In the genomic region with DNA sequence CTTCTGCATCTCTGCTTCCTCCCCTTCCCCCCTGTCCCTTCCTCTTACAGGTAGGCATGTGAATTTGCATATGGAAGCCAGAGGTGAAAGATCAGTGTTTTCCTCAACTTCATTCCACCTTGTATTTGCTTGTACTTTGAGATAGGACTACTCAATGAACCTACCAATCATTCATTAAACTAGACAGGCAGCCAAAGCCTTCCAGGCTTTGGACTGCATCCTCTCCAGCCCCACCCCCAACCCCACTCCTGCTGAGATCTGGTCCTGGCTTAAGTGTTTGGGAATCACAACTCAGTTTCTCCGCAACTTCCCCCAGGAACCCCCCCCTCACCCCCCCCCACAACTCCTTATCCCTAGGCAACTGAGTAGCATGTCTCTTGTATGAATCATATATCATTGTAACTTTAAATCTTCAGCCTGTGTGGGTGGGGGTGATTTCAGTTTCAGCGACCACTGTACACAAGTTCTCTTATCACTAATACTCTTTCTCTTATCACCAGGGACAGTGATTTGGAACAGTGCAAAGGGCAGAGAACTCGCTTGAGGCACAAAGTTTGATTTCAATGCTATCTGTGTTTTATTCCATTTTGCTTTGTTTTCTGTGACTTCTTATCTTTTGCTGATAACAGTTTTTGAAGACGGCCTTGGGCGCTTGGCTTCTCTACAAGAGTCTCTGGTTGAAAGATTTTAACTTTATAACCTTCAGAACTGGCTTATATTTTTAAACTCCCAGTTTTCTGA, we compare ENCODE assay signal across 16 mouse cellular contexts. TPM values are rescaled to one million over a fixed set of nuclear protein-coding genes. Genes with fewer than 3 reads are reported as not detected.
DNase-seq lines count a peak whose midpoint lies in the region; ATAC-seq lines count a peak whose summit lies in the region.
"Had no signal": no experiment of that assay in that cellular context is flagged by ENCODE, and none has a peak within 500 bp of the region (broad histone marks: within the 10 kb centered on the region; RNA-seq: fewer than 3 reads in every experiment).

No protein-coding gene starts in this region.

- H3K9me3 ChIP-seq in stomach, embryonic 15.5 days: no peaks in the 10 kb centered on the region
- H3K9me3 ChIP-seq: heart, embryonic 10.5 days; limb, embryonic 10.5 days; lung, embryonic 15.5 days had no signal

- no peak overlapping the region for H3K9ac ChIP-seq in stomach, embryonic 15.5 days
- H3K9ac ChIP-seq: lung, embryonic 15.5 days had no signal

- H3K4me1 ChIP-seq in stomach, embryonic 15.5 days: no peaks in the 10 kb centered on the region
- H3K4me1 ChIP-seq: limb, embryonic 10.5 days; lung, embryonic 15.5 days had no signal

- no peak overlapping the region for H3K4me3 ChIP-seq in stomach, embryonic 15.5 days (replicated peaks)
- H3K4me3 ChIP-seq: heart, embryonic 10.5 days; limb, embryonic 10.5 days; lung, embryonic 15.5 days had no signal

- no peaks in the 10 kb centered on the region for H3K36me3 ChIP-seq in stomach, embryonic 15.5 days
- H3K36me3 ChIP-seq: heart, embryonic 10.5 days; limb, embryonic 10.5 days; lung, embryonic 15.5 days had no signal

- H3K27ac ChIP-seq in stomach, embryonic 15.5 days: no peak overlapping the region
- H3K27ac ChIP-seq: heart, embryonic 10.5 days; hindbrain, postnatal 0 days; limb, embryonic 10.5 days; lung, embryonic 15.5 days had no signal

- WGBS in stomach, embryonic 15.5 days: 27% methylated on average over 5 of the region's 5 CpGs

- DNase-seq in ovary, adult 18-20 months (ENCODE audit: low spot score): peak; percentile 66
- DNase-seq in ovary, postnatal 14 days (ENCODE audit: low spot score): no peak
- DNase-seq in adrenal gland, adult 8-10 months: peak; percentile 26
- DNase-seq in liver: peak; percentile 6
- DNase-seq: cerebellum, adult 11-12 months; gastrocnemius, postnatal 25 days; heart, postnatal 14 days; layer of hippocampus, postnatal 36 days; midbrain, embryonic 14.5 days had no signal

- H3K27me3 ChIP-seq in stomach, embryonic 15.5 days (replicated peaks): no peaks in the 10 kb centered on the region
- H3K27me3 ChIP-seq: lung, embryonic 15.5 days had no signal

- peak; percentile 39; the same call in 1 of the 2 replicates for ATAC-seq in stomach, embryonic 15.5 days (ENCODE audit: insufficient read depth, low FRiP score, low read depth)
- ATAC-seq in CD4-positive, CD25-positive, alpha-beta regulatory T cell, adult 4 months: no peak
- ATAC-seq in granulocyte monocyte progenitor cell, adult 5-6 weeks (replicated peaks; ENCODE audit: poor library complexity, severe bottlenecking): no peak
- ATAC-seq: hindbrain, postnatal 0 days had no signal

- H3K4me2 ChIP-seq in stomach, embryonic 15.5 days: no peak overlapping the region
- H3K4me2 ChIP-seq: lung, embryonic 15.5 days had no signal

RNA-seq across cellular contexts. Expression of a gene that starts 44.7 kb away (rescaled TPM):
- total RNA-seq in adrenal gland, adult 8-10 months (2022): 10 to 100 TPM; 58.9 to 87.1 (median 64.0) TPM
- polyA plus RNA-seq in stomach, embryonic 15.5 days (2015; fragmentation: Nextera tagmentation; extraction: Ambion mirVana): 194 and 209 TPM in 2 replicates
- polyA plus RNA-seq in CD4-positive, CD25-positive, alpha-beta regulatory T cell, adult 4 months (2017; shearing (Covaris generic)): 10 to 100 TPM; 28.7 to 43.5 TPM
- 45.9 and 53.3 TPM in 2 replicates for total RNA-seq in granulocyte monocyte progenitor cell, adult 5-6 weeks (2014; fragmentation: Nextera tagmentation)
- 62.7 and 64.7 TPM in 2 replicates for total RNA-seq in granulocyte monocyte progenitor cell, adult 5-6 weeks (2017)
